Mouse (Mus musculus) right cerebral cortex, postnatal 36 days (tissue): ENCODE measurements at regions not wholly inside any gene's neighbourhood (a gene's known extent, or its start where the extent isn't known, plus 50 kb on each side); places are given as distances from the start of the nearest gene placed in this dataset.
A peak's percentile ranks its signal among the peaks of the same experiment; 100 is the strongest.

ENCODE experiments used
- DNase-seq, 2 experiments: peaks; one replicate each; pipeline ENCODE4 v3.0.0; 2022; ENCODE audit warnings: low spot score in 2 of 2, mixed read lengths in 1 of 2

GRCm38 (mm10) chr8:15271793-15272587 lies 226.1 kb upstream of the BB014433 start:
- no peak for DNase-seq

GRCm38 (mm10) chr8:15270290-15270689 lies 224.4 kb upstream of the BB014433 start:
- DNase-seq: peak; percentile 59 to 62

DNA sequence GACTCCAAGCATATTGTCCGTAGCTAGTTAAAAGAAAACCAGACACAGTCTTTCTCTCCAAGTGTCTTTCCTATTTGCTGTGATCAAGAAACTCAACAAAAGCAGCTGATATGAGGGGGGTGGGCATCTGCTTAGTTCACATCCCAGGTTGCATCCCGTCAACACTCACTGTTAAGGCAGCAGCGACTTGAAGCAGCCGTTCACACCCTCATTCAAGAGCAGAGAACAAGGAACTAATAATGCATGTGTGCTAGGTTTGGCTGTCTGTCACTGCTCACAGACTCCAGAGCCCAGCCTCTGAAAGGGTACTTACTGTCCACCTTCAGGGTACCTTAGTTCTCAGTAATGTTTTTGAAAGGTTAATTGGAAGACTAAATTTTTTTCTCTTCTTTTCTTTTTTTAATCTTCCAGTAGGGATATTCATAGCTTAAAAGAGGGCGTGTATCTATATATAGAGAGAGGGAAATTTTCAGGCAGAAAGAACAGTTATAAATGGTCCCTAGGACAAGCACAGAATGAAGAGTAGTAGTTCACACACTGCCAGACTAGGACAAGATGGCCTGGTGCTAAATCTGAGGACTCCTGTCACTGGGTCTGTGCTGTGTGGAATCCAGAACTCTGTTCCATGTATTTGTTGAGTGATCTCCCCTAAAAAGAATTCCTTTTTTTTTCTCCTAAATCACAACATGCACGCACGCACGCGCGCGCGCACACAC lies 199.1 kb upstream of the BB014433 start:
- peak in 1 of 2 experiments; percentile 38 for DNase-seq

- DNase-seq: no peak
Measured at GRCm38 (mm10) chr8:15235410-15235809, 189.5 kb upstream of the BB014433 start.

GRCm38 (mm10) chr8:15233241-15233640 lies 187.4 kb upstream of the BB014433 start:
- DNase-seq: no peak

DNA sequence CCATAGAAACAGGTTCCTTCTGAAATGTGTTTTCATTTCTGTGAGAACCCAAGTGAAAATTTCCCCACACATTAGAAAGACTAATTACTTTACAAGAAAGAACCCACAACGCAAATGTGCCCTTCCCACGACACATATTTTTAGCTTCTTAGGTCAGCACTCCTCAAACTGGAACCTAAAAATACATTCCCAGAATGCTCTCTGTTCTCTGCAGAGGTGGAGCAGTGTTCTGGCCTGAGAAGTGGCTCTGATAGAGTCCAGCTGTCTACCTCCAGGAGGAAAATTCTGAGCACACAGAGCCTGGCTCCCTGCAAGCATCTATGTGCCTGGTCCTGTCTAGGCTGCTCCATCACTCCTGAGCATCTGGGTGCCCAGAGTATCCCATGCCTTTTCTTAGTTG lies 184.3 kb upstream of the BB014433 start:
- peak; percentile 17 to 54 for DNase-seq

DNA sequence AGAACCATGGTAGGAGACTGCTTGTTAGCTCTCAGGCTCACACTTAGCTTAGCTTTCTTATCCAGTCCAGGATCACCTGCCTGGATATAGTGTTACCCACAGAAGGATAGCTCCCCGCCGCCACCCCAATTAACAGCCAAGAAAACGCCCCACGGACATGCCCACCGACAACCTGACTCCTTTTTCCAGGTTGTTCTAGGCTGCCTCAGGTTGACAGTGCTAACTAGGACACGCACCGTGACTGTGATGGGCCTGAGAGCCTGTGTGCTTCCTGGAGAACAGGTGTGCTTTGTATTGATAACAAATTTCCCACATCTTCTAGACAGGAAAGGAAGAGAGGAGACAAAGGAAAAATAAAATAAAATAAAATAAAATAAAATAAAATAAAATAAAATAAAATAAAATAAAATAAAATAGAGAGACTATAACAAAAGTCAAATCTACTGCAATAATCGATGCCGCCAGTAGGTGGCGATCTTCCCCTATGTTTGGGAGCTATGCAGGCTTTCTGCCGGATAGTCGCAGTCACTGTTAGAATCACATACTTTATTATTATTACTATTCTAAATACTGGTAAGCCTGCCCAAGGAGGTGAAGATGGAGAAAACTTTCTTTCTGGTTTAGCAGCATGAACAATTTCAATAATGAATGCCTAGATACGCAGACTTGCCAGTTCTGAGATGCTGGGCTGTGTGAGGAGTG lies 175.5 kb upstream of the BB014433 start:
- DNase-seq: peak in 1 of 2 experiments; percentile 24

GRCm38 (mm10) chr8:15209856-15210521 lies 164.1 kb upstream of the BB014433 start:
- no peak for DNase-seq

- no peak for DNase-seq
Measured at GRCm38 (mm10) chr8:15201556-15201955, 155.7 kb upstream of the BB014433 start.

DNA sequence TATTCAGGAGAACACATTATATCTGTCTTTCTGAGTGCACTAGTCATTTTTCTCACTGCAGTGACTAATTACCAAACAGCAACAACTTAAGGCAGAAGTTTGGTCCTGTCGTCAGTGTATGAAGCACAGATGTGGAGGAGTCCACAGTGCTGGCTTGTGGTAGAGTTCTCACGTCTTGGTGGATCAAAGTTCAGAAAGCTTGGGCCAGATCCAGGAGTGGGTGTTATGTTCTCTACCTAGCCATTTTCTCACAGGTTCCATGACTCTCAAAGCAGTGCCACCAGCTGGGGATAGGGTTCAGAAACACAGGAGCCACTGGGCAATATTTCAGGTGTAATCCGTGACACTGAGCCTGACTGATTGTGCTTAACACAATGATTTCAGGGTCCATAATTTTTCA lies 144.8 kb upstream of the BB014433 start:
- no peak for DNase-seq

GRCm38 (mm10) chr8:15189079-15189612 lies 143.3 kb upstream of the BB014433 start:
- no peak for DNase-seq
